Mouse (Mus musculus) liver, postnatal 0 days (tissue): ENCODE data around the gene Srarp. TPM values are rescaled to one million over a fixed set of nuclear protein-coding genes. Genes with fewer than 3 reads are reported as not detected.

Source experiments
- ATAC-seq: fragments of 200-750 bp; cut with Nextera tagmentation; 2 replicates; pipeline ENCODE4 v1.8.0; 2017; ENCODE audit warnings: mild to moderate bottlenecking, moderate library complexity
- DNase-seq: peaks from one replicate; pipeline ENCODE4 v3.0.0-alpha.2; 2016
- H3K27ac ChIP-seq: fragments of 300-500 bp; sonication (generic); 2 replicates; pipeline ENCODE4 v1.5.1; 2014; ENCODE audit warnings: antibody characterized with exemption, moderate library complexity, mild to moderate bottlenecking, low read depth
- H3K27me3 ChIP-seq: fragments of 300-500 bp; sonication (generic); 2 replicates; pipeline ENCODE4 v1.6.1; 2014; ENCODE audit warnings: low read length, control low read depth, mixed read lengths; ENCODE audit not compliant: insufficient read depth
- H3K36me3 ChIP-seq: fragments of 300-500 bp; sonication (generic); replicated peaks from 2 replicates; pipeline ENCODE4 v1.6.1; 2014; ENCODE audit warnings: mild to moderate bottlenecking, control low read depth, low read length, moderate library complexity, mixed read lengths; ENCODE audit not compliant: insufficient read depth
- H3K4me1 ChIP-seq: fragments of 300-500 bp; sonication (generic); 2 replicates; pipeline ENCODE4 v1.6.1; 2014; ENCODE audit warnings: antibody characterized with exemption, mild to moderate bottlenecking, control low read depth; ENCODE audit not compliant: insufficient read depth
- H3K4me2 ChIP-seq: fragments of 300-500 bp; sonication (generic); 2 replicates; pipeline ENCODE4 v1.6.1; 2014; ENCODE audit warnings: low read depth, mild to moderate bottlenecking, low read length, moderate library complexity, mixed read lengths
- H3K4me3 ChIP-seq: fragments of 300-500 bp; sonication (generic); 2 replicates; pipeline ENCODE4 v1.5.1; 2014; ENCODE audit warnings: low read depth, low read length
- H3K9ac ChIP-seq: fragments of 300-500 bp; sonication (generic); replicated peaks from 2 replicates; pipeline ENCODE4 v1.6.1; 2014; ENCODE audit warnings: mild to moderate bottlenecking, moderate library complexity
- H3K9me3 ChIP-seq: fragments of 300-500 bp; sonication (generic); 2 replicates; pipeline ENCODE4 v1.6.1; 2016; ENCODE audit warnings: mild to moderate bottlenecking, control low read depth, low read length, mixed read lengths
- CTCF ChIP-seq: sonication (generic); IDR thresholded peaks from 2 replicates; pipeline ENCODE4 v1.5.1; 2016; ENCODE audit warnings: antibody characterized with exemption, low read depth
- EP300 ChIP-seq: IDR thresholded peaks from 2 replicates; pipeline ENCODE4 v1.6.1; 2016; ENCODE audit warnings: antibody characterized with exemption, low read depth, mild to moderate bottlenecking
- WGBS: fragments of 180-500 bp; shearing (Covaris S2); extraction: QIAGEN DNeasy Blood & Tissue Kit; methylation state at CpG from one replicate; pipeline ENCODE4 v1.1.7; 2014; ENCODE audit not compliant: insufficient replicate concordance; 5-methylcytosine and 5-hydroxymethylcytosine counted together
- polyA plus RNA-seq: library from polyadenylated mRNA; unstranded; fragments of >200 nt; fragmentation: Nextera tagmentation; extraction: Ambion mirVana; gene quantifications from 2 replicates; pipeline ENCODE4 v1.2.1, GENCODE M21; 2015

Srarp gene
- polyA plus RNA-seq, 1 experiment from 2014 or later, result not detected

DNA sequence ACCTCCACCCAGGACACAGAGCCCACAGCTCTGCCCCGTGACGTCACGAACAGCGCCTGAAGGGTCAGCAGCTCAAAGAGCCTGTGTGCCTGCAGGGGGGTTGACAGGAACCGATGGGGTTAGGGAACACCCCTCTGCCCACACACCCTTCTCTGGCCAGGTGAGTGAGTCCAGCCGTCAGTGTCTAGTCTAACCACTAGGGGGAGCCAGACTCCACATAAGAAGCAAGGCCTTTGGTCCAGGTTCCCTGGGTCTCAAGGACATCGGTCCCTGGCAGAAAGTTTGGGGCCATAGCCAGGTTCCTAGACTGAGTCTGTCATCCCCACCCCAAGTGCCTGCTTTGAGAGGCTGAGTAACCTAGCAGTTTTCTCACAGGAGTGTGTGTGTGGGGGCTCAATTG lies 50.6 kb downstream of the Srarp start:
- no peak overlapping the region for H3K4me2 ChIP-seq
- WGBS, result under 1% methylated on average over 7 of the region's 7 CpGs
- no peak overlapping the region for H3K4me3 ChIP-seq
- peaks cover 43% of the 10 kb centered on the region for H3K27me3 ChIP-seq
- H3K27ac ChIP-seq, result no peak overlapping the region
- no peaks in the 10 kb centered on the region for H3K4me1 ChIP-seq
- H3K9ac ChIP-seq, result no peak overlapping the region
- TF ChIP-seq EP300, result no peak
- TF ChIP-seq CTCF, result peak; percentile 95
- H3K9me3 ChIP-seq, result no peaks in the 10 kb centered on the region
- DNase-seq (peak; percentile 63), ATAC-seq (peak; percentile 42; the same call in 1 of the 2 replicates)
- H3K36me3 ChIP-seq, result no peaks in the 10 kb centered on the region

Other genes with a start within 250 kb of the Srarp start
- 0.43 and 0.79 TPM in 2 replicates for gene Rsg1, start 222.1 kb downstream of the Srarp start, polyA plus RNA-seq
- 3.0 and 4.2 TPM in 2 replicates for gene Arhgef19, start 196.6 kb downstream of the Srarp start, polyA plus RNA-seq
- 1.5 and 2.4 TPM in 2 replicates for gene Epha2, start 134.9 kb downstream of the Srarp start, polyA plus RNA-seq
- gene Fam131c, start 67.9 kb downstream of the Srarp start, polyA plus RNA-seq, result 0.53 and 0.96 TPM in 2 replicates
- gene Clcnka, start 37.4 kb downstream of the Srarp start, polyA plus RNA-seq, result not detected in 2 replicates
- not detected in 2 replicates for gene Clcnkb, start 20.1 kb downstream of the Srarp start, polyA plus RNA-seq
- gene Hspb7, start 15.3 kb downstream of the Srarp start, polyA plus RNA-seq, result 0.04 and 0.49 TPM in 2 replicates
- gene Zbtb17, start 8.5 kb upstream of the Srarp start, polyA plus RNA-seq, result 4.6 and 5.5 TPM in 2 replicates
- gene Spen, start 102.5 kb upstream of the Srarp start, polyA plus RNA-seq, result 2.3 and 3.0 TPM in 2 replicates
- gene Fblim1, start 170.0 kb upstream of the Srarp start, polyA plus RNA-seq, result 1.5 and 1.8 TPM in 2 replicates
- gene Tmem82, start 182.5 kb upstream of the Srarp start, polyA plus RNA-seq, result 17.3 and 17.8 TPM in 2 replicates
- 0.40 and 0.76 TPM in 2 replicates for gene Slc25a34, start 187.7 kb upstream of the Srarp start, polyA plus RNA-seq
- 1.7 TPM in 2 replicates for gene Plekhm2, start 228.8 kb upstream of the Srarp start, polyA plus RNA-seq
- not detected in 2 replicates for gene Rsc1a1, start 249.5 kb upstream of the Srarp start, polyA plus RNA-seq